Mouse (Mus musculus) megakaryocyte, embryonic 14.5 days (primary cell): ENCODE measurements around the gene E2f2.

Source experiments
- FLI1 ChIP-seq: IDR thresholded peaks from 2 replicates; pipeline ENCODE4 v1.6.1; 2012; ENCODE audit warnings: low read length, inconsistent platforms, mixed read lengths
- GATA1 ChIP-seq: IDR thresholded peaks from 3 replicates; pipeline ENCODE4 v1.6.1; 2012; ENCODE audit warnings: mixed read lengths, low read length, inconsistent platforms, borderline replicate concordance

- TF ChIP-seq FLI1 (no peak), GATA1 (no peak)
Observed at GRCm38 (mm10) chr4:136186315-136186714, 14.1 kb downstream of the E2f2 start.
